Mouse (Mus musculus) limb, embryonic 13.5 days (tissue): ENCODE data around the gene Vps26a. TPM values are rescaled to one million over a fixed set of nuclear protein-coding genes. Genes with fewer than 3 reads are reported as not detected.

ENCODE experiments used
- ATAC-seq: fragments of 200-750 bp; cut with Nextera tagmentation; 2 replicates; pipeline ENCODE4 v1.8.0; 2017; ENCODE audit warnings: low read depth, moderate number of reproducible peaks, moderate TSS enrichment; ENCODE audit not compliant: low FRiP score
- H3K27ac ChIP-seq: fragments of 300-500 bp; sonication (generic); 2 replicates; pipeline ENCODE4 v1.5.1; 2015; ENCODE audit warnings: inconsistent platforms, mild to moderate bottlenecking, moderate library complexity
- H3K27me3 ChIP-seq: fragments of 300-500 bp; sonication (generic); 2 replicates; pipeline ENCODE4 v1.6.1; 2015; ENCODE audit warnings: mild to moderate bottlenecking, inconsistent platforms
- H3K36me3 ChIP-seq: fragments of 300-500 bp; sonication (generic); 2 replicates; pipeline ENCODE4 v1.6.1; 2015; ENCODE audit warnings: inconsistent platforms, mild to moderate bottlenecking, moderate library complexity
- H3K4me1 ChIP-seq: fragments of 300-500 bp; sonication (generic); 2 replicates; pipeline ENCODE4 v1.6.1; 2015; ENCODE audit warnings: inconsistent platforms
- H3K4me2 ChIP-seq: fragments of 300-500 bp; sonication (generic); replicated peaks from 2 replicates; pipeline ENCODE4 v1.6.1; 2015; ENCODE audit warnings: inconsistent platforms, mild to moderate bottlenecking, moderate library complexity
- H3K4me3 ChIP-seq: fragments of 300-500 bp; sonication (generic); 2 replicates; pipeline ENCODE4 v1.5.1; 2015; ENCODE audit warnings: moderate library complexity, mild to moderate bottlenecking, inconsistent platforms
- H3K9ac ChIP-seq: fragments of 300-500 bp; sonication (generic); 2 replicates; pipeline ENCODE4 v1.6.1; 2015; ENCODE audit warnings: mild to moderate bottlenecking, inconsistent platforms
- H3K9me3 ChIP-seq: fragments of 300-500 bp; sonication (generic); 2 replicates; pipeline ENCODE4 v1.6.1; 2016; ENCODE audit warnings: inconsistent platforms
- WGBS: fragments of 180-500 bp; shearing (Covaris S2); methylation state at CpG from one replicate; pipeline ENCODE4 v1.1.7; 2015; 5-methylcytosine and 5-hydroxymethylcytosine counted together
- polyA plus RNA-seq: library from polyadenylated mRNA; unstranded; fragments of >200 nt; fragmentation: Nextera tagmentation; extraction: Ambion mirVana; gene quantifications from 2 replicates; pipeline ENCODE4 v1.2.1, GENCODE M21; 2015

The Vps26a gene
- polyA plus RNA-seq, 1 experiment from 2014 or later, result 72.5 TPM

- Histone ChIP-seq H3K9me3 (no peaks in the 10 kb centered on the region), H3K27me3 (no peaks in the 10 kb centered on the region), H3K4me2 (no peak overlapping the region), H3K27ac (no peak overlapping the region), H3K4me3 (no peak overlapping the region), H3K36me3 (peaks cover 78% of the 10 kb centered on the region), H3K9ac (no peak overlapping the region), H3K4me1 (peaks cover 14% of the 10 kb centered on the region)
- 92% methylated on average over 5 of the region's 5 CpGs for WGBS
- no peak for ATAC-seq
These were observed 56.2 kb downstream of the Vps26a start for GRCm38 (mm10) chr10:62430427-62430826.

- H3K27ac ChIP-seq, result peak overlapping the region; percentile 70; the same call in 1 of the 2 replicates
- no peak overlapping the region for H3K4me3 ChIP-seq
- H3K4me2 ChIP-seq, result no peak overlapping the region
- peak; percentile 82 for ATAC-seq
- 26% methylated on average over 9 of the region's 9 CpGs for WGBS
- peaks cover 28% of the 10 kb centered on the region for H3K36me3 ChIP-seq
- peaks cover 35% of the 10 kb centered on the region for H3K4me1 ChIP-seq
- no peak overlapping the region for H3K9ac ChIP-seq
- H3K9me3 ChIP-seq, result no peaks in the 10 kb centered on the region
- H3K27me3 ChIP-seq, result no peaks in the 10 kb centered on the region
These were observed 61.3 kb downstream of the Vps26a start for GRCm38 (mm10) chr10:62425081-62425871.

- Histone ChIP-seq H3K4me3 (no peak within 1 kb of the TSS; the same call in 1 of the 2 replicates), H3K4me2 (peak within 1 kb of the TSS; percentile 46), H3K27me3 (no peaks in the 10 kb centered on the region), H3K27ac (peak within 1 kb of the TSS; percentile 11; the same call in 1 of the 2 replicates), H3K4me1 (peaks cover 35% of the 10 kb centered on the region), H3K9ac (no peak within 1 kb of the TSS), H3K9me3 (no peaks in the 10 kb centered on the region), H3K36me3 (no peaks in the 10 kb centered on the region)
- ATAC-seq, result peak; percentile 31; the same call in 1 of the 2 replicates
- WGBS, result 23% methylated on average over 15 of the region's 15 CpGs
These were observed 64.3 kb downstream of the Vps26a start, which contains the start of gene Hkdc1 for GRCm38 (mm10) chr10:62422255-62422654. TSS of gene Hkdc1 (minus strand) at chr10:62422491.

GRCm38 (mm10) chr10:62421127-62421526, 65.5 kb downstream of the Vps26a start:
- no peak overlapping the region; the same call in 1 of the 2 replicates for H3K4me2 ChIP-seq
- H3K4me1 ChIP-seq, result peaks cover 28% of the 10 kb centered on the region
- H3K9ac ChIP-seq, result no peak overlapping the region
- H3K4me3 ChIP-seq, result no peak overlapping the region
- ATAC-seq, result no peak
- no peaks in the 10 kb centered on the region for H3K36me3 ChIP-seq
- WGBS, result 89% methylated on average over 3 of the region's 3 CpGs
- H3K27ac ChIP-seq, result no peak overlapping the region
- H3K27me3 ChIP-seq, result no peaks in the 10 kb centered on the region
- H3K9me3 ChIP-seq, result no peaks in the 10 kb centered on the region

GRCm38 (mm10) chr10:62420399-62420798, 66.2 kb downstream of the Vps26a start:
- no peaks in the 10 kb centered on the region for H3K9me3 ChIP-seq
- H3K4me3 ChIP-seq, result no peak overlapping the region
- H3K27me3 ChIP-seq, result no peaks in the 10 kb centered on the region
- peaks cover 21% of the 10 kb centered on the region for H3K4me1 ChIP-seq
- H3K36me3 ChIP-seq, result no peaks in the 10 kb centered on the region
- whole genome bisulfite sequencing, result 71% methylated on average over 6 of the region's 6 CpGs
- H3K4me2 ChIP-seq, result no peak overlapping the region
- H3K9ac ChIP-seq, result no peak overlapping the region
- no peak overlapping the region for H3K27ac ChIP-seq
- no peak for ATAC-seq

GRCm38 (mm10) chr10:62419422-62419821, 67.2 kb downstream of the Vps26a start:
- Histone ChIP-seq H3K4me1 (peaks cover 11% of the 10 kb centered on the region), H3K27ac (no peak overlapping the region), H3K4me3 (no peak overlapping the region), H3K4me2 (no peak overlapping the region), H3K27me3 (no peaks in the 10 kb centered on the region), H3K9ac (no peak overlapping the region), H3K9me3 (no peaks in the 10 kb centered on the region), H3K36me3 (no peaks in the 10 kb centered on the region)
- 68% methylated on average over 5 of the region's 5 CpGs for WGBS
- no peak for ATAC-seq

- Histone ChIP-seq H3K4me2 (no peak overlapping the region), H3K27me3 (no peaks in the 10 kb centered on the region), H3K4me1 (peaks cover 9% of the 10 kb centered on the region), H3K36me3 (no peaks in the 10 kb centered on the region), H3K27ac (no peak overlapping the region), H3K4me3 (no peak overlapping the region), H3K9me3 (no peaks in the 10 kb centered on the region), H3K9ac (no peak overlapping the region)
- WGBS, result 75% methylated on average over 7 of the region's 7 CpGs
- no peak for ATAC-seq
These were observed 67.7 kb downstream of the Vps26a start for GRCm38 (mm10) chr10:62418831-62419356.

GRCm38 (mm10) chr10:62413606-62413982, 73.0 kb downstream of the Vps26a start:
- Histone ChIP-seq H3K27me3 (no peaks in the 10 kb centered on the region), H3K4me3 (no peak overlapping the region), H3K4me2 (no peak overlapping the region), H3K9me3 (no peaks in the 10 kb centered on the region), H3K27ac (no peak overlapping the region), H3K36me3 (no peaks in the 10 kb centered on the region), H3K4me1 (peaks cover 6% of the 10 kb centered on the region; the same call in 1 of the 2 replicates), H3K9ac (no peak overlapping the region)
- WGBS, result 21% methylated on average over 4 of the region's 4 CpGs
- ATAC-seq, result no peak

GRCm38 (mm10) chr10:62412906-62413605, 73.5 kb downstream of the Vps26a start:
- WGBS, result 9% methylated on average over 8 of the region's 8 CpGs
- H3K27me3 ChIP-seq, result no peaks in the 10 kb centered on the region

GRCm38 (mm10) chr10:62411431-62412410, 74.9 kb downstream of the Vps26a start:
- H3K36me3 ChIP-seq, result no peaks in the 10 kb centered on the region
- H3K9ac ChIP-seq, result no peak overlapping the region
- H3K4me1 ChIP-seq, result peaks cover 6% of the 10 kb centered on the region; the same call in 1 of the 2 replicates
- no peak overlapping the region for H3K4me2 ChIP-seq
- no peaks in the 10 kb centered on the region for H3K9me3 ChIP-seq
- ATAC-seq, result no peak
- no peak overlapping the region for H3K27ac ChIP-seq
- H3K4me3 ChIP-seq, result no peak overlapping the region
- 69% methylated on average over 19 of the region's 19 CpGs for WGBS
- peaks cover 6% of the 10 kb centered on the region; the same call in 1 of the 2 replicates for H3K27me3 ChIP-seq

More at GRCm38 (mm10) chr10:62412906-62413605, 73.5 kb downstream of the Vps26a start:
- Histone ChIP-seq H3K27ac (no peak overlapping the region), H3K9me3 (no peaks in the 10 kb centered on the region), H3K4me3 (no peak overlapping the region), H3K9ac (no peak overlapping the region), H3K36me3 (no peaks in the 10 kb centered on the region), H3K4me1 (peaks cover 6% of the 10 kb centered on the region; the same call in 1 of the 2 replicates), H3K4me2 (no peak overlapping the region)
- ATAC-seq, result no peak

GRCm38 (mm10) chr10:62410943-62411342, 75.7 kb downstream of the Vps26a start:
- H3K9ac ChIP-seq, result no peak overlapping the region
- no peak overlapping the region for H3K4me3 ChIP-seq
- no peak for ATAC-seq
- peaks cover 7% of the 10 kb centered on the region; the same call in 1 of the 2 replicates for H3K27me3 ChIP-seq
- WGBS, result 14% methylated on average over 5 of the region's 5 CpGs
- H3K9me3 ChIP-seq, result no peaks in the 10 kb centered on the region
- no peak overlapping the region for H3K4me2 ChIP-seq
- H3K36me3 ChIP-seq, result no peaks in the 10 kb centered on the region
- no peak overlapping the region for H3K27ac ChIP-seq
- peaks cover 6% of the 10 kb centered on the region; the same call in 1 of the 2 replicates for H3K4me1 ChIP-seq
